Mouse (Mus musculus) right cerebral cortex, postnatal 25 days (tissue): ENCODE data around the gene Wbp1.
A peak's percentile ranks its signal among the peaks of the same experiment; 100 is the strongest.

Experiments
- DNase-seq: peaks from one replicate; pipeline ENCODE4 v3.0.0; 2022

Gene Wbp1

GRCm38 (mm10) chr6:83138056-83138455 is 16.7 kb upstream of the Wbp1 start:
- DNase-seq, result no peak

DNA sequence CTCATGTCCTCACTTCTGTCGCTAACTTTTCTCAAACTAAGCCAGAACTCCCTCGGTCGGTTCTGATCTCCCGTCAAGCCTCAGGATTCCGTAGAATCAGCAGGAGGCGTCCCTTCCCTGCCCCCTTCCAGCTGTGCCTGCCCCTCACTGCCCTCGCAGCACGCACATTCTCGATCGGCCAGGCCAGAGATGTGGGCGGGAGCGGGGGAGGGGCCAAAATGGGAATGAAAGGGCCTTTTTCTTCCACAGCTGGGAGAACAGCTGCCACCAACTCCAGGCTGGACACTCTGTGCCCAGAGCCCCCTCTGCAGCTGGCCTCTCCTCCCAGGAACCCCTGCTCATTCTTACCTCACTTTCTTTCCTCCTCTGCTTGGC is 16.2 kb upstream of the Wbp1 start:
- no peak for DNase-seq

- DNase-seq, result no peak
Observed at GRCm38 (mm10) chr6:83136881-83137575, 15.7 kb upstream of the Wbp1 start.

DNA sequence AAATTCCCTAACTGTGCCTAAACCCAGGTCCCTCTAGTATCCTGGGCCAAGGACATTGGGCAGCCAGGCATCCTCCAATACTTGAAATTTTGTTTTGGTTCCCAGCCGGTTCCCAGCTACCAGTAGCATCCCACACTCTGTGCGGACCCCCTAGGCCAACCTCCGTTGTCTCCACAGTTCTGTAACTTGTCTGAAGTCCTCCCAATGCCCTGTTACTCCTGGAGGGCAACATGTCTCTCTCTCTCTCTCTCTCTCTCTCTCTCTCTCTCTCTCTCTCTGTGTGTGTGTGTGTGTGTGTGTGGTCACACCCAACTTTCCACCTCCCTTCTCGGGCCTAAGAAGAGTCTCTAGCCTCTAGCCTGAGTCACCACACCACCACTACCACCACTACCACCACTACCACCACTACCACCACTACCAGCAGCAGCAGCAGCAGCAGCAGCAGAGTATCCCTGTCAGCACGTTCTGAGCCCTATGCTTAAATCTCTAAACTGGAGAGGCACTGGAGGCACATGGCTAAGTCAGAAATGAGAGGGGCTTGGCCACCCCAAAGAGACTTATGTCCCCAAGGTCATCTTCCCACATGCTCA is 15.0 kb upstream of the Wbp1 start:
- DNase-seq, result no peak

DNA sequence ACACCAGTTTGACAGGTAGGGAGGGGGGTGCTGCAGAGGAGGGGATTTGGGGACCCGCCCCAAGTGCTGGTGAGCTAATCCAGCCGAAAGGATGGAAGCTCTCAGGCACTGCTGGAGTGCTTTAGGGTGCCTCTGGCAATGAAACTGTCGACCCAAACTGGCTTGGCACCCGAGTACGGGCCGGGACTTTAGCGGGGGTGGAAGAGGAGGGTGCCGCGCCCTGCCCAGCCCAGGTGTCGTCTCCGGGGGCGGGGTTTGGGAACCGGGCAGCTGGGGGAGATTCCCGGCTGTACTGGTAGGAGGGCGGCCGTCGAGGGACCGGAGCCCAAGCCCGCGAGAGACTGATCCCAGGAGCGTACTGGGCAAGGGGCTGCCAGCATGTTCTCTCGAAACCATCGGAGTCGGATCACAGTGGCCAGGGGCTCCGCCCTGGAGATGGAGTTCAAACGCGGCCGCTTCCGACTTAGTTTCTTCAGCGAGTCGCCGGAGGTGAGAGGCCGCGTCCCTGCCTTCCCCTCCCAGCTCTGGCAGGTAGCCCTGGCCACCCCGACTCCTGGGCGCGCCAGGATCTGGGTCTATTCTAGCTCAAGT is 14.3 kb upstream of the Wbp1 start:
- no peak for DNase-seq

DNA sequence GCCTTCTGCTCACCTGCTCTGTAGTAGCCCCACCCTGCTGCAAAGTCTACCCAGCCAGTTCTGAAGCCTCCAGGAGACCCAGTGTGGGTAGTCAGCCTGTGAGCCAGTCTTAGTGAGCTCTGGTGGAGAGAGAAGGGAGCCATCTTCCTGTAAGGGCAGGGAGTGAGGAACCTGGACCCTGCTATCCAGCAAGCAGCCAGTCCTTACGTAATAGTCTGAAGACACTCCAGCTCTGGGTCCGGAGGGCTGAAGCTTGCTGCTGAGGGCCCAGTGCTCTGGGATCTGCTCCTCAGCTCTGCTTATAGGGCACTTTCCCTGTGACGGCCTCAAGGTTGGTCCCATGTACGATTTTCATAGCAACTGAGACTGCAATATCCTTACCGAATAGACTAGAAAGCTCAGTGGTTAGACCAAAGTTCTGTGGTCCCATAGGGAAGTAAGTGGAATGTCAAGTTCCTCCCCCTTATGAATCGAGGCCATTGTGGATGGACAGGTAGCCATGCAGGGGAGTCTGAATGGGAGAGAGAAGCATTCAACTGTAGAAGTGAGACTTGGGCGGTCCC is 13.7 kb upstream of the Wbp1 start, which contains the start of gene Rtkn:
TSS of gene Rtkn (plus strand) at position 513 of the 563 bp plus-strand sequence.
- no peak for DNase-seq

DNA sequence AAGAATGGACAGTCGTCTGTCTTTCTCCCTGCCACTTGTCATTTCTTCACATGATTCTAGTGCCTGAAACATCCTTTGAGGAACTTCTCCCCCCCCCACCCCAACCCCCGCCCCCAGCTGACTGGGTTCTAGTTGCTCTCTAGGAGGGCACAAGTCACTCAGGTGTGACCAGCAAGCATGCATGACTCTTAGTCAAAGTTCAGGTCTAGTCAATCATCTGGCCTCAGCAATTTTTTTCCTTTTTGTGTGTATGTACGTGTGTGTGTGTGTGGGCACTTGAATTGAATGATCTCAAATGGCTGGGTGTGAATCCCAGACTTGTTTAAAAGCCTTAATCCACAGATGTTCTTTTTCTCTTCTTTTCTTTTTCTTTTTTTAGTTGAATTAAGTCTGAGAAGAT is 12.9 kb upstream of the Wbp1 start:
- DNase-seq, result no peak

- no peak for DNase-seq
Observed at GRCm38 (mm10) chr6:83132176-83132919, 11.0 kb upstream of the Wbp1 start.

- no peak for DNase-seq
Observed at GRCm38 (mm10) chr6:83131469-83132034, 10.2 kb upstream of the Wbp1 start.

GRCm38 (mm10) chr6:83127419-83127818 is 6.1 kb upstream of the Wbp1 start:
- no peak for DNase-seq

DNA sequence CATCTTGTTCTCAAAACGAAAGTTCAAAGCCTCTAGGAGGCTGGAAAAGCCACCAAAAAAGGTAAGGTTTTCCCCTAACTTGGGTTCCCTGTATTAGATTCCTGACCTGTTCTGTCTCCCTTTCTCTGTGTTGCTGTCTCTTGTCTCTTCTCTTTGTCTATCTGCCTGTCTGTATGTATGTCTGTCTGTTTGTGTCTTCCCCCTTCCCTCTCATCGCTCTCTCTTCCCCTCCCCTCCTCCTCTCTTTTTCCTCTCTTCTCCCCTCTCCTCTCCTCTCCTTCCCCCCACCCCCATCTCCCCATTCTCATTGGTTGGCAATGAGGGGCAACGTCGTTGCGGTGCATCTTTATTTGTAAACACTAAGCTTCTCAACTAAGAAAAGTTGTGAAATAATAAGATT is 4.0 kb upstream of the Wbp1 start, which contains the start of gene Ino80b:
TSS of gene Ino80b (minus strand) at position 101 of the 400 bp plus-strand sequence.
- no peak for DNase-seq

DNA sequence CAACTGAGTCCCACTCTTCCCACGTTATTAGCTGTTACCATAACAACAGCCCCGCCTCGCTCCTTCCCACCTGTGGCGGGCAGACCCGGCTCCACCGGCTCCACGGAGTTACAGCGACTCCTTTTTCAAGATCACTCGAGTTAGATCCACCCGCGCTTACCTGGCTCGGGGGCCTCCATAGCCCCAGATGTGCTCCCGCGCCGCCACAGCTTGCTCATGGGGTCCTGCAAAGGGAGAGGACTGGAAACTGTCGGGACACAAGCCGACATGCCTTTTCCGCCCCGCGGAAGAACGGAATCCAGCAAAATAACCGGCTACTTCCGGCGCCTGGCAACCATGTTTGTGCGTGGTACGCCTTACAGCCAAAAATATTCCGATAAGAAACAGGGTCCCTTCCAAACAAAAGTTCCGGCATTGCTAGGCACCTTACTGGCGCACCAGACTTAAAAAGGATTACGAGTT is 3.5 kb upstream of the Wbp1 start:
- DNase-seq, result peak; percentile 89

GRCm38 (mm10) chr6:83122961-83123360 is 1.6 kb upstream of the Wbp1 start:
- no peak for DNase-seq

GRCm38 (mm10) chr6:83121863-83122710 is 728 bp upstream of the Wbp1 start:
- no peak for DNase-seq

GRCm38 (mm10) chr6:83119734-83120051 is 1.7 kb downstream of the Wbp1 start:
- no peak for DNase-seq

DNA sequence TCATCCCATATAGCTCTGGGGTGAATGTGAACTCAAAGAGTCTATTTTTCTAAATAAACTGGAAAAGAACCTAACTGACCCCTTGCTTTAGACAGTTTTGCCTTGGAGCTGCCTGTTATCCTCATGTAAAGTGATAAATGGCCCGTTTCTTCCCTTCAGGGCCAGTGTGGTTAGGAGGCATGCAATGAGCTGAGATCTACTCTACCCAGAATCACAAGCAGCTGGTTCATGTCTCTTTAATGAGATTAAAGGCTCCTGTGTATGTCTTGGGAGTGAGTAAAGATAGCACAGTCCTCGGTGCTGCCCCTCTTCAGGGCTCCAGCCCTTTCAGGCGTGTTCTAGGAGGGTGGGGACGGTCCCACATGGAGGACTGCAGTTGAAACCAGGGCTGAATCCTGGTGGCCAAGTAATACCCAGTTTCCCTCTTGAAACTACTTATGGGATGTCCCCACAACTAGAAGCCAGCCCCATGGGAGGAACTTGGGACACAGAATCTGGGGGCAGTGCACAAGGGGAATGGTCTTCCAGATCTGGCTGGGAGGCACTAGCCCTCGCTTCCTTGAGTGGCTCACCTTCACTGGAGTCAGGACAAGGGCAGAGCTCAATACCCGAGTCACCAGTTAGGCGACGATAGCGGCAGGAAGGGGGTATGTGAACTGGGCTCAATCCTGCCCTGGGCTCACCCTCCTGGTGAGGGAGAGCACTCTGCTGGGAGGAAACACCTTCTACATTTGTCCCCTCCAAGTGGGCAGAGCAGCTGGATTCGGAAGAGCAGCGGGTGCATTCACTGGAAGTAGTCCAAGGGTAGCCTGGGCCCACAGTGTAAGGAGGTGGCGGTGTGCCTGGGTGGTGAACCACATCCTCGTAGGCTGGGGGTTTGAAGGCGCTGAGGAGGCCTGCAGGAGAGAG is 2.3 kb downstream of the Wbp1 start:
- no peak for DNase-seq

DNA sequence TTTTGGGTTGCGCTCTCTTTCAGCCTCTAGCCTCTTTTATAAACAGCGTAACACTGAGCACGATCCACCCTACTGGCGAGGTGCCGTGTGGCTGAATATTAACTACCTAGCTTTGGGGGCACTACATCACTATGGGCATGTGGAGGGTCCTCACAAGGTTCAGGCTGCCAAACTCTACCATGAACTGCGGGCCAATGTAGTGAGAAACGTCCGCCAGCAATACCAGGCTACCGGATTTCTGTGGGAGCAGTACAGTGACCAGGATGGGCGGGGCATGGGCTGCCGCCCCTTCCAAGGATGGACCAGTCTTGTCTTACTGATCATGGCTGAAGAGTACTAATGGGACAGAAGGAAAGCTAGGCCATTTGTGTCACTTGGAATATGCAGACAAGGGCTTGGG is 3.0 kb downstream of the Wbp1 start:
- no peak for DNase-seq

GRCm38 (mm10) chr6:83117616-83118015 is 3.7 kb downstream of the Wbp1 start:
- DNase-seq, result no peak

DNA sequence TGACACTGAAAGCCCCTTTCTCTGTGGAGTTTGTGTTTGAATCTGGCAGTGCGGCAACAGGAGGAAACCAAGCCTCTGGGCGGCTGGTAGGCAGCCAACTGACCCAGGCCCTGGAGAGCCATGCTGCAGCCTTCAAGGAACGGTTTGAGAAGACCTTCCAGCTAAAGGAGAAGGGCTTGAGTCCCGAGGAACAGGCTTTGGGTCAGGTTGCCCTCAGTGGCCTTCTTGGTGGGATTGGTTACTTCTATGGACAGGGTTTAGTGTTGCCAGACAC is 4.3 kb downstream of the Wbp1 start:
- DNase-seq, result no peak

DNA sequence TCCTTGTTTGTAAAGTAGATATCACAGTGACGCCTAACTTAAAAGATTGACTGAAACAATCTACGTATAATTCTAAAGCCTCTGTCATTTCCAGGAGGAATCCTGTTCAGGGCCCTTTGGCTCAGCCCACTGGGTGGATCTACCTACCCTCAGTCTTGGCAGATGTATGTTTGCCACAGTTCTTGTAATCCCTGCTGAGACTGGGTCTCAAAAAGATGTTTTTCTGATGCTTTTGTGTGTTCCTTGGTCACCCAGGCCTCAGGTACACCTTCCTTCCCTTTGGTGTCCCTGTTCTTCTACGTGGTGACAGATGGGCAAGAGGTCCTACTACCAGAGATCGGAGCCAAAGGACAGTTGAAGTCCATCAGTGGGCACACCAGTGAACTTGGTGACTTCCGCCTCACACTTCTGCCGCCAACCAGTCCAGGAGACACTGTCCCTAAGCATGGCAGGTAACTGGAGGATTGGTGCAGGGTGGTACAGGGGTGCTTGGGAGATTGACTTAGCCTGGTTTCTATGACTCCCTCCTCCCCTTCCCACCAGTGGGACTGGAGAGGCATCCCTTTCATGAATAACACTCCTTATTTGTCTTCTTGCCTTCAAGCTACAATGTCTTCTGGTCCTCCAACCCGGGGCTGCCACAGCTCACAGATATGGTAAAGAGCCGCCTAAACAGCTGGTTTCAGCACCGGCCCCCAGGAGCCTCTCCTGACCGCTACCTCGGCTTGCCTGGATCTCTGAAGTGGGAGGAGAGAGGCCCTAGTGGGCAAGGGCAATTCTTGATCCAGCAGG is 4.8 kb downstream of the Wbp1 start:
- no peak for DNase-seq
